Mouse (Mus musculus) hindbrain, postnatal 0 days (tissue): ENCODE measurements around the gene Dpysl5. TPM values are rescaled to one million over a fixed set of nuclear protein-coding genes. Genes with fewer than 3 reads are reported as not detected.

ENCODE experiments used
- ATAC-seq: fragments of 200-750 bp; cut with Nextera tagmentation; 2 replicates; pipeline ENCODE4 v1.8.0; 2017; ENCODE audit warnings: mild to moderate bottlenecking, moderate TSS enrichment, moderate library complexity
- DNase-seq: peaks from one replicate; pipeline ENCODE4 v3.0.0-alpha.2; 2015; ENCODE audit warnings: low spot score
- H3K27ac ChIP-seq: fragments of 300-500 bp; sonication (generic); 2 replicates; pipeline ENCODE4 v1.5.1; 2014; ENCODE audit warnings: mild to moderate bottlenecking
- H3K27me3 ChIP-seq: fragments of 300-500 bp; sonication (generic); 2 replicates; pipeline ENCODE4 v1.6.1; 2014; ENCODE audit warnings: low read length, mixed read lengths; ENCODE audit not compliant: insufficient read depth
- H3K36me3 ChIP-seq: fragments of 300-500 bp; sonication (generic); 2 replicates; pipeline ENCODE4 v1.6.1; 2014; ENCODE audit warnings: low read length, mixed read lengths; ENCODE audit not compliant: insufficient read depth
- H3K4me1 ChIP-seq: fragments of 300-500 bp; sonication (generic); 2 replicates; pipeline ENCODE4 v1.6.1; 2014; ENCODE audit warnings: antibody characterized with exemption, low read length, mixed read lengths; ENCODE audit not compliant: insufficient read depth
- H3K4me2 ChIP-seq: fragments of 300-500 bp; sonication (generic); 2 replicates; pipeline ENCODE4 v1.6.1; 2014; ENCODE audit warnings: low read depth, mild to moderate bottlenecking, low read length, moderate library complexity, mixed read lengths
- H3K4me3 ChIP-seq: fragments of 300-500 bp; sonication (generic); 2 replicates; pipeline ENCODE4 v1.5.1; 2014; ENCODE audit warnings: low read length
- H3K9ac ChIP-seq: fragments of 300-500 bp; sonication (generic); replicated peaks from 2 replicates; pipeline ENCODE4 v1.6.1; 2014; ENCODE audit warnings: mild to moderate bottlenecking, low read length, moderate library complexity, mixed read lengths
- H3K9me3 ChIP-seq: fragments of 300-500 bp; sonication (generic); 2 replicates; pipeline ENCODE4 v1.6.1; 2016; ENCODE audit warnings: low read length, mixed read lengths
- CTCF ChIP-seq: IDR thresholded peaks from 2 replicates; pipeline ENCODE4 v1.5.1; 2016; ENCODE audit warnings: antibody characterized with exemption, control low read depth, low read depth
- WGBS: fragments of 180-500 bp; shearing (Covaris S2); extraction: QIAGEN DNeasy Blood & Tissue Kit; methylation state at CpG from one replicate; pipeline ENCODE4 v1.1.7; 2014; 5-methylcytosine and 5-hydroxymethylcytosine counted together
- polyA plus RNA-seq: library from polyadenylated mRNA; unstranded; fragments of >200 nt; fragmentation: Nextera tagmentation; extraction: Ambion mirVana; gene quantifications from 2 replicates; pipeline ENCODE4 v1.2.1, GENCODE M21; 2015
- total RNA-seq: library from RNA; depleted of rRNA; stranded (reverse); fragments of >200 nt; gene quantifications from 2 replicates; pipeline ENCODE4 v1.2.3, GENCODE M21; 2014

Gene Dpysl5
- total and polyA plus RNA-seq, 2 experiments from 2014 or later, result 148 to 261 TPM

DNA sequence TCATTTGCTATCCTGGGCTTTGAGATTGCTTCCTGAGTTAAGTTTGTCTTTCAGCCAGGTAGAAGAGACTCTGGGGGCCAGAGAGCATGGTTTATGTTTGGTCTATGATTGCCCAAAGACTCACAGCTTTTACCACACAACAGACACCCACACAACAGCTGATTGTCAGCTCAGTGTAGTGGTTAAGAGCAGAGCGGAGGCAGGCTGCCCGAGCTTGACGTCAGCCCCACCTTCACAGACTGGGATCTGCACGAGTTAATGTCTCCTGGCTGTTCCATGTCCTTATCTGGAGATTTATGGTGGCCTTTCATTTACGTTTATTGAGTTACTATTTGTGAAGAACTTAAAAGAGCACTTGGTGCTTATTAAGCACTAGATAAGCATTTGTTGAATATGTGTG lies 43.9 kb downstream of the Dpysl5 start:
- ATAC-seq (no peak), DNase-seq (no peak)
- Histone ChIP-seq H3K27me3 (no peaks in the 10 kb centered on the region), H3K9ac (no peak overlapping the region), H3K4me1 (no peaks in the 10 kb centered on the region), H3K9me3 (no peaks in the 10 kb centered on the region), H3K27ac (no peak overlapping the region), H3K4me3 (no peak overlapping the region), H3K36me3 (0 out of 2 replicates have a peak, but pooled peaks cover 6% of the 10 kb centered on the region), H3K4me2 (no peak overlapping the region)
- TF ChIP-seq CTCF, result no peak
- WGBS, result 80% methylated on average over 5 of the region's 5 CpGs

DNA sequence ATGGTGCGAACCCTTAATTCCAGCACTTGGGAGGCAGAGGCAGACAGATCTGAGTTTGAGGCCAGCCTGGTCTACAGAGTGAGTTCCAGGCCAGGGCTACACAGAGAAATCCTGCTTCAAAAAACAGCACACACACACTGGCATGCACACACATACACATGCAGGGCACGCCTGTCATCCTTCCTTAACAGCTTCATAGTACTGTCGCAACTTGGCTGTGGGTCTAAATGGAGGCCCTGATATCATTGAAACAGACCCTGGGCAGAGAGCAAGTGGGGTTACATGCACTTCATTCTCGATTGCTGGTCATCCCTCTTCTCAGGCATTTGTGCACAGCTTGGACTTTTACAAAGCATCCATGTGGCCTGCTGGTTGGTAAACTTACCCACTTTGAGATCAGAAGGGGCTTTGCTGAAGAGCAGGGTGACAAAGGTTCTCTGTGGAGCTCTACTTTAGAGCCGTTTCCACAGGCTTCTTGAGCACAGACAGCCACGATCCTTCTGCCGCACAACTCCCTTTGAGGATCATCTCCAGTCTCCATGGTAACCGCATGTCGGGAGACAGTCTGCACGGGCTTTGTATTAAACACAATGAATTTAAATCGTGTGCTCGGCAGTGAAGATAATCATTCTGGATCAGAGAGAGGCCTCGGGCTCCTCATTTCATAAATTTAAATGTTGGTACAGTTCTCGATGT lies 51.6 kb downstream of the Dpysl5 start:
- peak overlapping the region; percentile 21; the same call in 1 of the 2 replicates for H3K9ac ChIP-seq
- peak overlapping the region; percentile 16; the same call in 1 of the 2 replicates for H3K4me2 ChIP-seq
- no peaks in the 10 kb centered on the region for H3K36me3 ChIP-seq
- no peaks in the 10 kb centered on the region for H3K9me3 ChIP-seq
- peak overlapping the region; percentile 81 for H3K27ac ChIP-seq
- H3K4me3 ChIP-seq, result no peak overlapping the region
- peak; percentile 85 for ATAC-seq
- no peak for TF ChIP-seq CTCF
- 16% methylated on average over 14 of the region's 14 CpGs for WGBS
- peaks cover 17% of the 10 kb centered on the region for H3K4me1 ChIP-seq
- H3K27me3 ChIP-seq, result no peaks in the 10 kb centered on the region
- peak; percentile 86 for DNase-seq

DNA sequence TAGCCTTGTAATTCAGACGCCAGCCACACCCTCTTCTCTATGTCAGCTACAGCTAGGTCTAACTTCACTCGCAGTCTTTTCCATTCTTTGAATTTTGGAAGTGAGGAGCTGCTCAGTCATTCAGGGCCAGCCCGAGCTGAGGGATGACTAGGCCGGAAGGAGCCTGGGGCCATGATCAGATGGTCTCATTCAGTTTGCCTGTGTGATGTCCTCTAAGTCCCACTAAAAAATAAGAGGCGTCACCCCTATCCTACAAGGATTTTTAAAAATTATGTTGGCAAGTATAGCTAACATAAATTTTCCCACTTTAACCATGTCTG lies 52.1 kb downstream of the Dpysl5 start:
- WGBS, result 23% methylated on average over 5 of the region's 5 CpGs
- H3K27me3 ChIP-seq, result no peaks in the 10 kb centered on the region
- DNase-seq, result no peak
- peak; percentile 45; the same call in 1 of the 2 replicates for ATAC-seq
- H3K9me3 ChIP-seq, result no peaks in the 10 kb centered on the region
- no peak overlapping the region for H3K4me3 ChIP-seq
- peak overlapping the region; percentile 21; the same call in 1 of the 2 replicates for H3K9ac ChIP-seq
- no peak for TF ChIP-seq CTCF
- H3K27ac ChIP-seq, result peak overlapping the region; percentile 81
- peaks cover 18% of the 10 kb centered on the region for H3K4me1 ChIP-seq
- no peaks in the 10 kb centered on the region for H3K36me3 ChIP-seq
- no peak overlapping the region for H3K4me2 ChIP-seq

DNA sequence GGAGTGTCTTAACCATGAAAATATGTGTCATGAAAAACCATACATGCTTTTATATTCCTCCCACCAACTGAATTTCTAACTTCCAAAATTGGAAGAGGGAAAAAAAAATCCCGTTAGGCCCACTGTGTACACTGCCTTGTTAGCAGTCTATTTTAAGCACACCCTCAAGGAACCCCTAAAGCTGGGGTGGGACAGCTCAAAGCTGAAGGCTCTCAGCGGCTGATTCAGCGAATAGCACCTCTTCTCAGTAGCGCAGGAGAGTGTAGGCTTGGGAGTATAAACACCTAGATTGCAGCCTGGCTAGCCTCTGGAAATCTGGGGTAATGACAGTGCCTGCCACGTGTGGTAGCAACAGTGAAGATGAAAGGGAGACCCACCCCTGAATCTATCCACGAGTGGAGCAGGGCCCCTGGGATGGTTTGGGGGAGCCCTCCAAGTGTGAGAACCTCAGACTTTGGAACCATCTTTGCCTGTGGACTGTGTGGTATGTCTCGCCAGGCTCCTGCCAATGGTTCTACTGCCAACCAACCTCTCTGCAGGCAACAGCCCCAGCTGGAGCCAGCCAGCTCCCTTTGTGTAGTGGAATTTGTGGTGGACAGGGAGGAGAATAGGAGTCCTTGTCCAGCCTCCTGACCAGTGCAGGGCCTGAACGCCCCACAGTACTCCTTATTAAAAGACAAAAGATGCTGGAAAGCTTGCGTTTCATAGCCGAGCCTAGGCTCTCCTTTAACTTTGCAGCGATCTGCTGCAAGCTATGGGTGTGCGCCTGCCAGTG lies 54.4 kb downstream of the Dpysl5 start:
- ATAC-seq (peak; percentile 73), DNase-seq (peak; percentile 46)
- TF ChIP-seq CTCF, result no peak
- no peak overlapping the region for H3K9ac ChIP-seq
- H3K27ac ChIP-seq, result peak overlapping the region; percentile 62; the same call in 1 of the 2 replicates
- no peaks in the 10 kb centered on the region for H3K9me3 ChIP-seq
- H3K4me2 ChIP-seq, result no peak overlapping the region
- no peak overlapping the region for H3K4me3 ChIP-seq
- peaks cover 21% of the 10 kb centered on the region for H3K4me1 ChIP-seq
- no peaks in the 10 kb centered on the region for H3K27me3 ChIP-seq
- 50% methylated on average over 12 of the region's 12 CpGs for WGBS
- no peaks in the 10 kb centered on the region; the same call in 1 of the 2 replicates for H3K36me3 ChIP-seq

DNA sequence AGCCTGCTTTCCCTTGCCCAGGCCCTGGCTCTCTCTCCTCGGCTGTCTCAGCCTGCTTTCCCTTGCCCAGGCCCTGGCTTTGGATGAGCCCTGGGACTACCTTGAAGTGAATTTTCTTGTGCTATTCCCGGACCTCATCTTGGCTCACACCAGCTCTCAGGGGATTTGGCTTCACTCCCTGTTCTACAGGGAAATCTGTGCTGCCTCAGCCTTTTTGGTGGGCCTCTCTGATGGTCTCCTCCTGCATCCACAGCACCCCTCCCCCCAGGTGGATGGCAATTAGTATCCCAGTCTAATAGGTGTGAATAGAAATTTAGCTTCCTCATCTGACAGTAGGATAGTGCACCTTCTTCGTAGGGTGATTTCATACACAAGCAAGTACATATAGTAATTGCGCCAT lies 56.7 kb downstream of the Dpysl5 start:
- DNase-seq (peak; percentile 57), ATAC-seq (no peak)
- H3K27ac ChIP-seq, result peak overlapping the region; percentile 60
- no peaks in the 10 kb centered on the region; the same call in 1 of the 2 replicates for H3K36me3 ChIP-seq
- H3K4me3 ChIP-seq, result no peak overlapping the region
- WGBS, result 53% methylated on average over 4 of the region's 4 CpGs
- H3K9ac ChIP-seq, result no peak overlapping the region
- H3K4me1 ChIP-seq, result peaks cover 13% of the 10 kb centered on the region
- H3K4me2 ChIP-seq, result no peak overlapping the region
- TF ChIP-seq CTCF, result no peak
- no peaks in the 10 kb centered on the region for H3K9me3 ChIP-seq
- no peaks in the 10 kb centered on the region for H3K27me3 ChIP-seq

DNA sequence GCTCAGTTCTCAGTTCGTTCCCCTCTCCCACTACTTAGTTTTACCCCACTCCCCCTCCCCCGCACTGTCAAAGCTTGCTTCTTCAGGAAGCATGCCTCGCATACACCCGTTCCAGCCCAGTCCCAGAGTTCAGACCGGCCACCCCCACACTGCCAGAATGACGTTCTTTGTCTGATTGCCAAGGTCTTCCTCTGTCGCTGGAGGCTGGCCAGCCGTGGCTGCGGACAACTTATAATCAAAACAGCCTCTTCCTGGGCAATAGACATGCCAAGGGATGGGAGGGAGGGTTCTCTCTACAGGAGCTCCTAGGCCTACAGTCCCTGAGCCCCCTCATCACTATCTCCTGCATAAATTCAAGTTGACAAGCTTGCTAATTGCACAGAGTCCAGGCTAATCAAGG lies 57.2 kb downstream of the Dpysl5 start:
- WGBS, result 9% methylated on average over 9 of the region's 9 CpGs
- peak; percentile 41; the same call in 1 of the 2 replicates for ATAC-seq
- Histone ChIP-seq H3K9me3 (no peaks in the 10 kb centered on the region), H3K4me3 (no peak overlapping the region), H3K9ac (no peak overlapping the region), H3K36me3 (no peaks in the 10 kb centered on the region; the same call in 1 of the 2 replicates), H3K4me2 (no peak overlapping the region), H3K4me1 (peaks cover 9% of the 10 kb centered on the region), H3K27me3 (no peaks in the 10 kb centered on the region), H3K27ac (peak overlapping the region; percentile 60; the same call in 1 of the 2 replicates)
- DNase-seq, result peak; percentile 80
- TF ChIP-seq CTCF, result no peak
